Mouse (Mus musculus): Measurements from ENCODE around the gene Gm47969. TPM values are rescaled to one million over a fixed set of nuclear protein-coding genes. Genes with fewer than 3 reads are reported as not detected.
"Not testable (repeated sequence)": the region's sequence is repeated elsewhere in the genome, so short reads cannot be mapped to it uniquely, and the experiment has no call there.

Gm47969 gene
- polyA plus RNA-seq (2014; fragmentation: Nextera tagmentation; extraction: Ambion mirVana), result not detected in 2 replicates

DNA sequence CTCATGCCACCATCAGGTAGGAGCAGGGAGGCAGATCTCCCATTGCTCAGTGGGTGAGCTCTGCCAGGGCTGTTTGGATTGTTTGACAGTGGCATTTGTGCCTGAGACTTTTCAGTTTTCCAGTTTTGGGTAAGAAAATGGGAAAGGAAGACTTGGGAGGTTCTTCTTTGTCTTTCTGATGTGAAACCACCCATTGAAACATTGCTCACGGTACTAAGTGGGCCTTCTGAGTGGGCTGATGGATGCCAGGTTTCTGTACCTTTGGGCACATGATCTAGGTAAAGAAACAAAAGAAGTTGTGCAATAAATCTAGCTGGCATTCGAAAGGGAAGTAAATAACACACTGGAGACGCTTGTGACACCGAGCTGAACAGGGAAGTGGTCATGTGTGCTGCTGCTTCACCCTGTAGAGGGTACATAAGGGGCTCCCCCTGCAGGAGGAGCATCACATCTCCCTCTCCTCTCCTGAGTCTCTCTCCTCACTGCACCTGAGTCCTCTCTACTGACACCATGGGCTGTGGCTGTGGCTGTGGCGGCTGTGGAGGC is at the start of gene Gm47969:
Gm47969 (plus strand) TSS at position 51 of the 546 bp plus-strand sequence.
- no peaks in the 10 kb centered on the region for H3K36me3 ChIP-seq (ENCODE audit: control insufficient read depth, insufficient read depth, low read length)
- H3K9me3 ChIP-seq (replicated peaks; ENCODE audit: control insufficient read depth, low read length), result no peaks in the 10 kb centered on the region
- no peak within 1 kb of the TSS for H3K4me3 ChIP-seq (ENCODE audit: low read depth, low read length)
- WGBS (ENCODE audit: insufficient replicate concordance), result 67% methylated on average over 5 of the region's 5 CpGs
- no peak for ATAC-seq (replicated peaks; ENCODE audit: insufficient number of reproducible peaks, low FRiP score, low TSS enrichment)
- H3K27ac ChIP-seq (ENCODE audit: low read depth, low read length), result no peak within 1 kb of the TSS
- H3K27me3 ChIP-seq (ENCODE audit: control insufficient read depth, insufficient read depth, low read length), result no peaks in the 10 kb centered on the region
- H3K9ac ChIP-seq (ENCODE audit: low read depth, low read length), result no peak within 1 kb of the TSS
- no peak within 1 kb of the TSS for H3K4me2 ChIP-seq
- no peaks in the 10 kb centered on the region for H3K4me1 ChIP-seq (ENCODE audit: control insufficient read depth, insufficient read depth, low read length)

- not testable (repeated sequence) for H3K9me3 ChIP-seq (replicated peaks; ENCODE audit: control insufficient read depth, low read length); H3K27ac ChIP-seq (ENCODE audit: low read depth, low read length); H3K4me1 ChIP-seq (ENCODE audit: control insufficient read depth, insufficient read depth, low read length); ATAC-seq (replicated peaks; ENCODE audit: insufficient number of reproducible peaks, low FRiP score, low TSS enrichment); H3K4me3 ChIP-seq (ENCODE audit: low read depth, low read length); H3K4me2 ChIP-seq; H3K9ac ChIP-seq (ENCODE audit: low read depth, low read length); H3K27me3 ChIP-seq (ENCODE audit: control insufficient read depth, insufficient read depth, low read length); H3K36me3 ChIP-seq (ENCODE audit: control insufficient read depth, insufficient read depth, low read length)
- 87% methylated on average over 8 of the region's 9 CpGs for WGBS (ENCODE audit: insufficient replicate concordance)
Measured at GRCm38 (mm10) chr1:83000306-83000705, 44.4 kb upstream of the Gm47969 start, which contains the start of gene Gm47959. Gene Gm47959 (plus strand): TSS chr1:83000548.

DNA sequence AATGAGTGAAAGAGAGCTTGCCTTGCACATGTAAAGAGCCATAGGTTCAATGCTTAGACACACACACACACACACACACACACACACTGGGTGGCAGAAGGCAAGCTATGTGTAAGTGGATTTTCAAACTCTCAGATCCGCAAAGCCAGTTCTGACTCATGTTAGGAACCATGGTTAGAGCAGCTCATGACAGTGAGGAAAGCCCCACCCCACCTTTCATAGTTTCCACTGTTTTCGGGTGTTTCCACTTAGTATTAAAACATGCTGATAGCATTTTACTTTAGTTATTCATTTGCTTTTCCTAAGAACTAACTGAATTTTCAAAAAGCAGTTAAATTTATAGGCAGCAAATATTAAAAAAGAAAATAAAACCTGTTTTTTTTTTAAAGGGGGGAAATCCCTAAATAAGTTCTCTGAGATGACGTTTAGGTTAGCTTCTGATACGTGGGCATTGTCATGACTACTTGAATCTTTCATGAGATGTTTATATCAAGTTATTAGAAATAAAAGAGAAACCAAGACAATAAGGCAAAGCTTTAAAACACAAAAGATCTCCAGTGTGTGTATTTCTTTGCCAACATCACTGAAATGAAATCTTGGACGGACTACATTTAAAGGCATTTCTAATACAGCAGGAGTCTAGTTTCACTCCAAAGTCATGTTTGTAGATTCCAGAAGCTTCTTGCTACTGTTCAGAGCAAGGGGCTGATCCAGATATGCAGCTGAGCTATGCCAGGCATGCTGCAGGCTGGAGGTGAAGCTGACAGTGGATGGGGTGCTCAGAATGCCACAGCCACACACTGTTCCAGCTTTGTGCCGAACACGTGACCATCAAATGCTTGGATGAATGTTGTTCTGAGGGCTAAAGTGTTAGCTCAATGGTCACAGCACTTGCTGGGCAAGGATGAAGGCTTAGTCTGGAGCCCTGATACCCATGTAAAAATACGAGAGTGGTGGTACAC is 38.2 kb upstream of the Gm47969 start:
- WGBS (ENCODE audit: insufficient replicate concordance), result 62% methylated on average over 8 of the region's 8 CpGs
- peaks cover 7% of the 10 kb centered on the region; the same call in 1 of the 2 replicates for H3K4me1 ChIP-seq (ENCODE audit: control insufficient read depth, insufficient read depth, low read length)
- H3K4me3 ChIP-seq (ENCODE audit: low read depth, low read length), result no peak overlapping the region
- H3K27ac ChIP-seq (ENCODE audit: low read depth, low read length), result no peak overlapping the region
- no peak for ATAC-seq (replicated peaks; ENCODE audit: insufficient number of reproducible peaks, low FRiP score, low TSS enrichment)
- H3K4me2 ChIP-seq, result no peak overlapping the region
- H3K9ac ChIP-seq (ENCODE audit: low read depth, low read length), result no peak overlapping the region
- H3K27me3 ChIP-seq (ENCODE audit: control insufficient read depth, insufficient read depth, low read length), result no peaks in the 10 kb centered on the region
- H3K9me3 ChIP-seq (replicated peaks; ENCODE audit: control insufficient read depth, low read length), result no peaks in the 10 kb centered on the region
- H3K36me3 ChIP-seq (ENCODE audit: control insufficient read depth, insufficient read depth, low read length), result no peaks in the 10 kb centered on the region

GRCm38 (mm10) chr1:83007471-83007870 is 37.3 kb upstream of the Gm47969 start:
- Histone ChIP-seq H3K9me3 (replicated peaks; ENCODE audit: control insufficient read depth, low read length) (no peaks in the 10 kb centered on the region), H3K36me3 (ENCODE audit: control insufficient read depth, insufficient read depth, low read length) (no peaks in the 10 kb centered on the region), H3K4me1 (ENCODE audit: control insufficient read depth, insufficient read depth, low read length) (peaks cover 7% of the 10 kb centered on the region; the same call in 1 of the 2 replicates), H3K4me2 (no peak overlapping the region), H3K4me3 (ENCODE audit: low read depth, low read length) (no peak overlapping the region), H3K27me3 (ENCODE audit: control insufficient read depth, insufficient read depth, low read length) (no peaks in the 10 kb centered on the region), H3K9ac (ENCODE audit: low read depth, low read length) (no peak overlapping the region), H3K27ac (ENCODE audit: low read depth, low read length) (no peak overlapping the region)
- WGBS (ENCODE audit: insufficient replicate concordance), result 67% methylated on average over 6 of the region's 6 CpGs
- no peak for ATAC-seq (replicated peaks; ENCODE audit: insufficient number of reproducible peaks, low FRiP score, low TSS enrichment)

DNA sequence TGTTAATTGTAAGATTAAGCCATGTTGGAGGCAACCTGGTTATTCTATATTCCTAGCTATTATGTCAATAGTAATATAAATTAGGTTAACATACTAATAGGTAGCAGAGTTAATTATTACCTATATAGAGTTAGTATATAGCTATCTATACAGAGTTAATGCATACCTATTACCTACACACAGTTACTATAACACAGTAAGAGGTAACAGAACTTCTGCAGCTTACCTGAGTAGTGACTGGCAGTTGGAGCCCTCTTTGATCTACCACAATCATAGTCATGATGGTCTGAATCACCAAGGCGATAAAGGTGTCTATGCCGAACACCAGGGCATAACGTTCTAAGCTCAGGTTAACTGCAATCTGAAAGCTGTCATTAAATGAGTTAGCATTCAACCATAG is 30.3 kb upstream of the Gm47969 start:
- 85% methylated on average over 3 of the region's 3 CpGs for WGBS (ENCODE audit: insufficient replicate concordance)
- Histone ChIP-seq H3K4me3 (ENCODE audit: low read depth, low read length) (no peak overlapping the region), H3K9ac (ENCODE audit: low read depth, low read length) (no peak overlapping the region), H3K27me3 (ENCODE audit: control insufficient read depth, insufficient read depth, low read length) (no peaks in the 10 kb centered on the region), H3K9me3 (replicated peaks; ENCODE audit: control insufficient read depth, low read length) (no peaks in the 10 kb centered on the region), H3K4me2 (no peak overlapping the region), H3K36me3 (ENCODE audit: control insufficient read depth, insufficient read depth, low read length) (no peaks in the 10 kb centered on the region), H3K27ac (ENCODE audit: low read depth, low read length) (no peak overlapping the region), H3K4me1 (ENCODE audit: control insufficient read depth, insufficient read depth, low read length) (no peaks in the 10 kb centered on the region)
- no peak for ATAC-seq (replicated peaks; ENCODE audit: insufficient number of reproducible peaks, low FRiP score, low TSS enrichment)

DNA sequence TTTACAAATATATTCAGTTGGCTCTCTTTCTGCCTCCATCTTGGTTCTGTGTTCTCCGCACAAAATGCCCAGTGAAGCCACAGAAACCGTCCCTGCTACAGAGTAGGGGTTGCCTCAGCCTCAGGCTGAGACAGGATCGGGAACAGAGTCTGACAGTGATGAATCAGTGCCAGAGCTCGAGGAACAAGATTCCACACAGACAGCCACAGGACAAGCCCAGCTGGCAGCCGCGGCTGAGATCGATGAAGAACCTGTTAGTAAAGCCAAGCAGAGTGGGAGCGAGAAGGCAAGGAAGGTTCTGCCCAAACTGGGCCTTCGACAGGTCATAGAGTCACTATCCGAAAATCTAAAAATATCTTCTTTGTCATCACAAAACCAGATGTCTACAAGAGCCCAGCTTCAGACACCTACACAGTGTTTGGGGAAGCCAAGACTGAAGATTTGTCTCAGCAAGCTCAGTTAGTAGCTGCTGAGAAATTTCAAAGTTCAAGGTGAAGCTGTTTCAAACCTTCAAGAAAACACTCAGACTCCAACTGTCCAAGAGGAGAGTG is 29.3 kb upstream of the Gm47969 start:
- H3K9me3 ChIP-seq (replicated peaks; ENCODE audit: control insufficient read depth, low read length), result no peaks in the 10 kb centered on the region
- no peaks in the 10 kb centered on the region for H3K27me3 ChIP-seq (ENCODE audit: control insufficient read depth, insufficient read depth, low read length)
- H3K4me3 ChIP-seq (ENCODE audit: low read depth, low read length), result no peak overlapping the region
- H3K9ac ChIP-seq (ENCODE audit: low read depth, low read length), result no peak overlapping the region
- ATAC-seq (replicated peaks; ENCODE audit: insufficient number of reproducible peaks, low FRiP score, low TSS enrichment), result no peak
- no peak overlapping the region for H3K4me2 ChIP-seq
- WGBS (ENCODE audit: insufficient replicate concordance), result 49% methylated on average over 10 of the region's 10 CpGs
- no peaks in the 10 kb centered on the region for H3K4me1 ChIP-seq (ENCODE audit: control insufficient read depth, insufficient read depth, low read length)
- H3K36me3 ChIP-seq (ENCODE audit: control insufficient read depth, insufficient read depth, low read length), result no peaks in the 10 kb centered on the region
- H3K27ac ChIP-seq (ENCODE audit: low read depth, low read length), result no peak overlapping the region

GRCm38 (mm10) chr1:83016556-83016955 is 28.2 kb upstream of the Gm47969 start:
- WGBS (ENCODE audit: insufficient replicate concordance), result 74% methylated on average over 1 of the region's 1 CpGs
- no peak for ATAC-seq (replicated peaks; ENCODE audit: insufficient number of reproducible peaks, low FRiP score, low TSS enrichment)
- no peak overlapping the region for H3K4me3 ChIP-seq (ENCODE audit: low read depth, low read length)
- no peaks in the 10 kb centered on the region for H3K9me3 ChIP-seq (replicated peaks; ENCODE audit: control insufficient read depth, low read length)
- H3K27me3 ChIP-seq (ENCODE audit: control insufficient read depth, insufficient read depth, low read length), result no peaks in the 10 kb centered on the region
- no peaks in the 10 kb centered on the region for H3K36me3 ChIP-seq (ENCODE audit: control insufficient read depth, insufficient read depth, low read length)
- no peak overlapping the region for H3K4me2 ChIP-seq
- H3K4me1 ChIP-seq (ENCODE audit: control insufficient read depth, insufficient read depth, low read length), result 0 out of 2 replicates have a peak, but pooled peaks cover 3% of the 10 kb centered on the region
- no peak overlapping the region for H3K9ac ChIP-seq (ENCODE audit: low read depth, low read length)
- no peak overlapping the region for H3K27ac ChIP-seq (ENCODE audit: low read depth, low read length)

DNA sequence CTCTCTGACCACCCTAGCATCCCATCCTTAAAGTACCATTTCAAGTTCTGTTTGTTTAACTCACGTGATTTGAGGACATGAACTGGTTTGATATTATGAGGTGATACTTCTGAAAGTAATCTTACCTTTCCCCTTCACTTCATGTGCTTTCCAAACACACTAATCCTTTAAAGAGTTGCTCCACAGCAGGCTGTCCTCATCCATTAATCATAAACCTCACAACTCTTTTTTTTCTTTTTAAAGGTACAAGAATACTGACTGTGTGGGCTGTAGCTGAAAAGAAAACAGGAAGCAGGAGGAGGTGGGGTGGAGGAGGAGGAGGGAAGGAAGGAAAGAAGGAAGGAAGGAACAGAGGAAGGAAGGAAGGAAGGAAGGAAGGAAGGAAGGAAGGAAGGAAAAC is 12.8 kb upstream of the Gm47969 start:
- Histone ChIP-seq H3K4me2 (no peak overlapping the region), H3K4me1 (ENCODE audit: control insufficient read depth, insufficient read depth, low read length) (no peaks in the 10 kb centered on the region), H3K27me3 (ENCODE audit: control insufficient read depth, insufficient read depth, low read length) (no peaks in the 10 kb centered on the region), H3K9ac (ENCODE audit: low read depth, low read length) (no peak overlapping the region), H3K9me3 (replicated peaks; ENCODE audit: control insufficient read depth, low read length) (no peaks in the 10 kb centered on the region), H3K27ac (ENCODE audit: low read depth, low read length) (no peak overlapping the region), H3K36me3 (ENCODE audit: control insufficient read depth, insufficient read depth, low read length) (no peaks in the 10 kb centered on the region), H3K4me3 (ENCODE audit: low read depth, low read length) (no peak overlapping the region)
- ATAC-seq (replicated peaks; ENCODE audit: insufficient number of reproducible peaks, low FRiP score, low TSS enrichment), result no peak
- WGBS (ENCODE audit: insufficient replicate concordance), result 57% methylated on average over 1 of the region's 1 CpGs

Measured in heart, embryonic 11.5 days (tissue).